Mouse (Mus musculus): ENCODE measurements at regions not wholly inside any gene's neighbourhood (a gene's known extent, or its start where the extent isn't known, plus 50 kb on each side); places are given as distances from the start of the nearest gene placed in this dataset.
A peak's percentile ranks its signal among the peaks of the same experiment; 100 is the strongest.

DNA sequence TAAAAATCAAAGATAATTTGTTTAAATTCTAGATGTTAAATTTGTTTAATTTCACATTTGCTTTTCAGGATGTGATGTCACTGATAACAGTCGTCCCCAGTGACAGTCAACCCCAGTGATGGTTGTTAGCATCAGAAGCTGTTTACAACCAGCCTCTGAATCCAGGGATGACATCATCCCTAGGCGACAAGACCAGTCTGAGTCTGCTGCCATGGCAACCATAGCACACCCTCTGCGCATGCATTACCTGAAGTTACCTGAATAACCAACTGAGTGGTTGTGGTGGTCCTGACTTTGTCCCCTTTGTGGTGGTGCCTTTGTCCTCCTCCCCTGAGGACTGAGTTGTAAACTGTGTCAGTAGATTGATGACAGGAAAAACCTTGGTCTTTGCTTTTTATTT lies 92.0 kb upstream of the Zfp644 start:
- no peak for DNase-seq (ENCODE audit: extremely low read depth, low read depth)

DNA sequence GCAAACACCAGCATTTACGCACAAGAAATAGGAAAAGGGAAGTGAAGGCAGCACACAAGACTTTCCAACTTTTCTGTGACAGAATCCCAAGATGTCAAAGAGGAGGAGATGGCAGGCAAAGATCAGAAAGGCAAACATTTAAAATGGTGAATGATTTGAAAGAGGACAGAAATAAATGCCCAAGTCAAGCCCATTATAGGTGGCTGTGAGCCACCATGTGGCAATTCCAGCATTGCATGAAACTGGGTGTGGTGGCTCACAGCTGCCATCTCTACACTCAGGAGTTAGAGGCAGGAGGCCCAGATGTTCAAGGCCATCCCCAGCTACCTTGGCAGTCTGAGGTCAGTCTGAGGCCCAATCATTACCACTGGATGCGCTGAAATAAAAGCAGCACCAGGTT lies 88.0 kb upstream of the Zfp644 start:
- DNase-seq (ENCODE audit: extremely low read depth, low read depth), result no peak

DNA sequence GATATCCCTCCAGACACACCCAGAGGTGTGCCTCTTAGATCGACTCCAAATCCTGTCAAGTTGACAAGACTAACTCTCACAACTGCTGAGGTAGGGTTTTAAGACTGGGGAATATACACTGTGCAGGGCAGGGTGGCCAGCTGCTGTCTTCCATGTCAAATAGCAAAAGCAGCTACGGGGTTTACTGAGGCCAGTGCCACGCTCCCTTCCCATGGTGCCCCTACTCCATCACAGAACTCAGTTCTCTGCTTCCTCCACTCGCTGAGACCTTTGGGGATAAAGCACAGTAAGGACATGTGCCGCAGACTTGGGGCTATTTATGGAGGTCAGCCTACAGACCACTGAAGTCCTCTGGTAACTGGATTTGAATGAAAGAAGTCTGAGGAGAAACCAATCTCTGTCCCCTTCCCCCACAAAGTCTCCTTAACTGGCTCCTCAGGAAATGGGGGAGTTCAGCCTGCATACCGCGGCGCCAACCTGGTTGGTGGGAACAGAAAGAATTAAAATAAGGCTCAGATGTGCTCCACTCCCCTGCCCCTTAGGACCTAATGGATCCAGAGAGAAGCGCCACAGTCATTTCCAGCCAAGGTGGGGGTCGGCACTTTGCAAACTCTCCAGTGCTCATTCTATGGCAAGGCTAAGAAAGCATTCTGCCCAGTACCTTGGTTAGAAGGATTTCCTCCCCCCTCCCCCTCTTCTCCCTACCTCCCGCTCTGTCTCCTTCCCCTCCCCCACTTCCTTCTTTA lies 87.0 kb upstream of the Zfp644 start:
- DNase-seq (ENCODE audit: extremely low read depth, low read depth), result no peak

DNA sequence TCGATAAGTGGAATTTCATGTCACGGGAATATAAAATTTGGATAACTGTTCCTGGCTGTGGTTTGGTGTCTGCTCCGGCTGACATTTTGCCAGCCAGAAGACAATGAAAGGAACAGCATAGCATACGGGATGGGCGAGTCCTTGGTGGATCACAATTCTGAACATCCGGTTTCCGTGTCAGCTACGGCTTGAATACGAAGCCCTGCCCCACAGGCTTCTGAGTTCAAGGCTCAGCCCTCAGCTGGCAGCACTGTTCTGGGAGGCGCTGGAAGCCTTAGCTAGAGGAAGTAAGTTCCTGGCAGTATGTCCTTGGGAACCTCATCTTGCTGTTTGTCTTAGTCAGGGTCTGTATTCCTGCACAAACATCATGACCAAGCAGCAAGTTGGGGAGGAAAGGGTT lies 83.7 kb upstream of the Zfp644 start:
- no peak for DNase-seq (ENCODE audit: extremely low read depth, low read depth)

DNA sequence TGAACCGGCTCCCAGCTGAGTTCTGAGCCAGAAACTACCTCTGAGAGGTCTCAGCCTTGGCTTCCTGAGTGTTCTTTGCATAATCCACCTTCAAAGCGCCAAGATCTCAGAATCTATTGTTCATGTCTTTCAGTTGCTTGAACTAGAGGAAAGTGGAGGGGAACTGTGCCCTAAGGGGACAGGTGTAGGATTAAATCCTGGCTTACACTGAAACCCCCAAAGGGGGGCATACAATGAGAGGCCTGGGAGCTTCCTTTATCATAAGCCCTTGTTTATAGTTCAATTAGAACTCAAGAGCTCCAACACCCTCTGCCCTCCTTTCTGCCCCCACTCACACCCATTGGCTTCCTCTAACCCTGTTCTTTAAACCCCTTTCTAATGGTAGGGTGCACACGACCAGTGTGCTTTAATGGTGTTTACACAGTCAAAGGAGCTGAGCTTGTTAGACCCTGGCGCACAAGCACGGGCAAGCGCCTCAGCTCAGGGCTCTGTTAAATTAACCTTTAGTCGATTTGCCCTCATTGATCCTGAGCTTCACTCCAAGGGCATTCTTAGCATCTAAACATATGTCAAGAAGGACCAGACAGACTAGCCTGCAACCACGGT lies 81.2 kb upstream of the Zfp644 start:
- DNase-seq (ENCODE audit: extremely low read depth, low read depth), result no peak

DNA sequence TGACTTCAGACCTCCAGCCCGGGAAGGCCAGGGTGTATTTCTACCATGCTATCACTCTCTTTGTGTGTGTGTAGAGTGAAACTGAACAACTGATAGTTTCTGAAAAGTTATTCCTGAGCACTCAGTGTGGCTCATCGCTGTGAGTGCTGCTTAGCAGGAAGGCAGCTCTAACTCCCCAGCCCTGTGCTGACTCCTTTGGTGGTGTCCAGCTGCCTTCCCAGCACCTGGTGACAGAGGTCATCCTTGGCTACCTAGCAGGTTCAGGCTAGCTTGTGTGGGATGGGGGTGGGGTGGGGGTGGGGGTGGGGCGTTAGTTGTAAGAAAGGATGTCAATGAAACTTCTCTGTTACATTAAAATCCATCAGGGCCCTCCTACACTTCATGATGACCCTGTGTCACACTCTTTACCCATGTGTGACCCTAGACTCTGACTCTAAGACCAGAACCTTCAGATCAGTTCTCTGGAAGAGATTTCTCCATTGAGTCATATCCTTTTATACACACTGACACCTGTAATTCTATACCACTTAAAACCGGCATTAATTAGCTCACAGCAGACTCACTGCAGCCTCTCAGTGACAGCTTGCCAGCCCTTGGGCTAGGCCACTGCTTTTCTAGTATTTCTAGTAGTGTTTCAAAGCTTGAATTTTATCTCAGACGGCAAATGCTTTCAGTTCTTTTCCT lies 78.1 kb upstream of the Zfp644 start:
- DNase-seq (ENCODE audit: extremely low read depth, low read depth), result no peak

DNA sequence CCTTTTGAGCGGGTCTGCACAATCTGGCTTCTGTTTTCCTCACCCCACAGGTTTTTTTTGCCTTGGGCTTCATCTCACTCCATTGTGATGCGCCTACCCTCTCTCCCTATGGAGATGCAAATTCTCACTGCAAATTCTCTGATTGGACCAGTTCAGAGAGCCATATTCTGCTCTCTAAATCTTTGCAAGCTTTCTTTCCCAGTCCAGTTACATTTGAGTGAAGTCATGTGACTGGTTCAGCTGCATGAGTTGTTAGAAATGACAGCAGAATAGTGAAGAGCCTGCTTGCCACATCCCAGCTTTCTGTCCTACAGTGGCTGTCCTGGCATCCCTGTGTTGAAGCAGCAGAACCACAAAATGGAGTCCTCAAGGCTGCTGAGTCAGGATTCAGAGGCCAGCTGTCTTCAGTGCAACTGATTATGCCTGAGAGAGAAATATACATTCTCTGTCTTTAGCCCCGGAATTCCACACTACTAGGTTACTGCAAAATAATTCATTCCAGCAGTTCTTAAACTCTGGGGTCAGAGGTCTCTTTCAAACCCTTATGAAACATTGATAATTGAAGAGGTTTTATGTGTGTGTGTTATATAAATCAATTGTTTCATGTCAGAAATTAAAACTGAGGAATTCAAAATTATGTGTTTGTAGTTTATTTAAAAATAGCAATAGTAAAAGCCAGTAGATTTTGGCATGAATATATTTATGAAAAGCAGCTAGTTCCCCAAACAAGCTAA lies 76.3 kb upstream of the Zfp644 start:
- no peak for DNase-seq (ENCODE audit: extremely low read depth, low read depth)

DNA sequence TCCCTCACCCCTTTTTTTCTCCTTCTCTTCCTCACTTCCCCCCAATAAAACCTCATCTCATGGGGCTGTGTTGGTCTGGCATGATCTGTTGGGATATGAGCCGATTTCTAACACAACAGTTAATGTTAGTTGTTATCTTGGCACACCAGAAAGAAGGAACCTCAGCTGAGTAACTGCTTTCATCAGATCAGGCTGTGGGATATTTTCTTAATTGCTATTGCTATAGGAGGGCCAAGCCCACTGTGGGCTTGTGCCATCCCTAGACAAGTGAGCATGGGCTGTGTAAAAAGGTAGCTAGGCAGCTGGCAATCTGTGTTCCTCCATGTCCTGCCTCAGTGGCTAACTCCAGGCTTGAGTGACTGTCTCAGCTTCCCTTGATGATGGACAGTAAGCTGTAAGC lies 73.9 kb upstream of the Zfp644 start:
- peak; percentile 28 for DNase-seq (ENCODE audit: extremely low read depth, low read depth)

DNA sequence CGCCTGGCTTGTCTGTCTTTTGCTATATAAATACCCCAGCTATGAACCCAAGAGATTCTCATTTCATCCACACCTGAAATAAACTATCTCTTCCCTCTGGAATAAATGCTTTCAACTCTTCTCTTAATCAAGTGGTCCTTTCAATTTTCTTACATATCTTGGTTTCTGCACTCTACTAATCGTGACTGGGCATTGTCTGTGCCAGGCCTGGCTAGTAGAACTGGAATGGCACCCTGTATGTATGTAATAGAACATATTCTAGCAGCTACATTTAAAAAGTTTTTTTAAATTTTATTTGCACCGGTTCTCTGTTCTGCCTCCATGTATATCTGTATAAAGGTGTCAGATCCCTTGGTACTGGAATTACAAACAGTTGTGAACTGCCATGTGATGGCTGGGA lies 68.2 kb upstream of the Zfp644 start:
- DNase-seq (ENCODE audit: extremely low read depth, low read depth), result no peak

DNA sequence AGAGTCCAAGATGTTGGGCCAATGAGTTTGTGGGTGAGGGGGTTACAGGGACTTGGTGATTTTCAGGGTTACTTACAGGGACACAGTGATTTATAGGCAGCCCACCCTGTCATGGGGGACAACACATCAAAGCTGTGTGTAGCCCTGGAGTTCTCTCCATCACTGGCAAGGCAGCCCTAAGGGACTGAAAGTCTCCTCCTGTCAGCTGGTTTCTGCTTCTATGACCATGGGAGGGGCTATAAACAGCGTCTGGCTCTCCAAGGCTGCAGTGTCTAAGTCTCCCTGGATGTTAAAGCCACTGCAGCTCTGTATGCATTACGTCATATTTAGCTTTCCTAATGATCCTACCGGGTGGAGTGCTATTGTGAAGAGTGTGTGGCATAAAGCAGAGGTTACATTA lies 66.2 kb upstream of the Zfp644 start:
- DNase-seq (ENCODE audit: extremely low read depth, low read depth), result no peak

DNA sequence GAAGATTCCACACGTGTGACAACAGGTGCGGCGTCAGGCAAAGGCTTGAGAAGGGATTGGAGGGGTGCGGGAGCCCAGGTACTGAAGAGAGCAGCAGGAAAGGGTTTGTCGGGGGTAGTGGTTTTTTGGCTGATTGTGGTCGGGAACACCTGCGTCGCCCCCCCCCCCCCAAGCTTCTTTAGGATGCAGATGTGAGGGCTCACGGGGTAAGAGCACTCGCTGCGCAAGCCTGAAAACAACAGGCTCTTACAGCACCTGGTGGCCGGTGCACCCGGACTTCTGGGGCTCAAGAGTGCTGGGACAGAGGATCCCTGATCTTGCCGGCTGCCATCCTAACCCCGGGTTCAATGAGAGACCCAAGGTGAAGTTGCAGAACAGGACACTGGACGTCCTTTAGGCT lies 60.9 kb upstream of the Zfp644 start:
- no peak for DNase-seq (ENCODE audit: extremely low read depth, low read depth)

DNA sequence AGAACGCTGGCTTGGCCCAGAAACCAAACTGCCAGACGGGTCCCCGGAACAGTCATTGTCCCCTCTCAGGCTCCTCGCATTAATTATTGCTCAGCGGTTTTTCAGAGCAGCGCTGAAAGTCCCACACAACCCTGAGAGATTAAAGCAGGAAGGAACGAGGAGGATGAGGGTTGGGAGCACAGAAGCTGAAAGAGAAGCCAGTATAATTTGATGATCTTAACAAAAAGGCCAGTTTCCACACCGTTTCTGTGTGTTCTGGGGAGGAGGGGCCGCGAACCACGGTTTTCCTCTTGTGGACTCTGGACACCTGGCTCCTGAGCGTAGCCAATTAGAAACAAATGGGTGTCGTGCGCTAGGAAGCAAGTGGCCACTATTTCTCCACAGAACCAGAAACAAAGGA lies 60.3 kb upstream of the Zfp644 start:
- DNase-seq (ENCODE audit: extremely low read depth, low read depth), result no peak

DNA sequence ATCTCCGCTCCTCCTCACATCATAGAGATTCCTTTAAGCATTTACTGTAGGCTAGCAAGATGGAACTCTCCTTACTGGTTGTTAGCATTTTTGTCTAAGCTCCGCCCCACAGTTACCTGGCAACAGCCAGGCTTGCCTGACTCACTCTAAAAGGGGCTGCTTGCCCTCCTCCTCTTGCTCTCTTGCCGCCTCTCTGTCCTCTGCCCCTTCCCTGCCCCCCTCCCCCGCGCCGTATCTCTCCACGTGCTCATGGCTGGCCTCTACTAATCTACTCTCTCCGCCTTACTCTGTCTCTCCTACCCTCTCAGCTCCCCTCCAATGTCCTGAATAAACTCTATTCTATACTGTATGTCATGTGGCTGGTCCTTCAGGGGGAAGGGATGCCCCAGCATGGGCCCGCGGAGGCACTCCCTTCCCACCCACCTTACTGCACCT lies 59.9 kb upstream of the Zfp644 start:
- no peak for DNase-seq (ENCODE audit: extremely low read depth, low read depth)

DNA sequence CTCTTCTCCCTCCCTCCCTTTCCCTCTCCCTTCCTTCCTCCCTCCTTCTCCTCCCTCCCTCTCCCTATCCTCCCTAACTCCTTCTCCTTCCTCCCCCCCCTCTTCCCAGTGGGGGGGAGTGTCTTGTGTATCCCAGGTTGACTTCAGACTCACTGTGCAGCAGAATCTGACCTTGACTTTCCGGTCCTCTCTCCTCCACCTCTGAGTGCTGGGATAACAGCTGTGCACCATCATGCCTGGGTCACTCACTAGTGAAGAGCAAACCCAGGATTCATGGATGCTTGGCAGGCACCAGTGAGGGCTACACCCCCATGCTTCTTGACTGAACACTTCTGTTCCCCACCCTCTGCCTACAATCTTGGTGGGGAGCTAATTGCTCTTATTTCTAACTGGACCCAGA lies 56.2 kb upstream of the Zfp644 start:
- DNase-seq (ENCODE audit: extremely low read depth, low read depth), result no peak

DNA sequence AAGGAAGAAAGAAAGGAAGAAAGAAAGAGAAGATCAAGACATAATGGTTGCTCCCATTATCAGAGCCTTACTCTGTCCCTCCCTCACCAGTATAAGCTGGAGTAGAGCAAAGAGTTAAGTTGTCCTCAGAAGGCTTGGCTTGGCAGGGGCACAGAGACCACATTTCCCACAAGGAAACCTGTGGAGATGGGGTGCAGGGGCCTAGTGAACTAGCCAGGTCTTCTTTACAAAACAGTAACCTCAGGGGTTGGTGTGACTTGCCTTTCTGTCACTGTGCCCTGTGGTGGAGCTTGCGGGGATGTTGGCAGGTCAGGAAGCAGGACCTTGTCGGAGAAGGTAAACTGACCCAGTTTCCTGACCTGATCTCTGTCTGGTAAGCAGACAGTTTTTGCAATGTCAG lies 53.1 kb upstream of the Zfp644 start:
- DNase-seq (ENCODE audit: extremely low read depth, low read depth), result no peak

DNA sequence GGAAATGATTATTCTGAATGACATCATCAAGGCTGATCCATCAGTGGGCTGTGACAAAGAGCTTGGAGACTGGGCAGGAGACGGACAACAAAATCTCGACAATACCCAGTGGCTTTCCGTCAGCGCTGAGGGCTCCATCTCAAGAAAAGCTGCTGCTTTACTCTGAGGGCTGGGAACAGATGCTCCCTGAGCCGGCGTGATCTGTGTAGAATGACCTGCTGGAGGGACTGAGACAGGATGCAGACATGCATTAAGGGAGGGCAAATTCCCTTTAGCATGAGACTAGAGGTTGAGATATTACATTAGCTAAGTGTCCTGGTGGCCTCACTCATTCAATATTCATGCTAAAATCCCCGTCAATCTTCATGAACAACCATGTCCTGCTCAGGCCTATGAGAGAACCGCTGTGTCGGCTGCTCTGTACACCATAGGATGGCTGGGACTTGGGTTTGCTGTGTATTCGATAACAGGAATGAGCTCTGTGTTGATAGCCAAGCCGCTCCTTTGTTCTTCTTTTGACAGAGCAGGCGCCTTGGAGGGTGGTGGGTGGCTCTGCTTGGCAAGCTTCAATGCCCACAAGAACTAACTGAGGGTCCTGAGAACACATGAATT lies 51.5 kb upstream of the Zfp644 start:
- DNase-seq (ENCODE audit: extremely low read depth, low read depth), result no peak
